Mouse (Mus musculus): ENCODE measurements around the gene Ap3d1. TPM values are rescaled to one million over a fixed set of nuclear protein-coding genes. Genes with fewer than 3 reads are reported as not detected.

The Ap3d1 gene
- polyA plus RNA-seq (2014; fragmentation: Nextera tagmentation; extraction: Ambion mirVana): 74.1 and 77.4 TPM in 2 replicates

- H3K4me3 ChIP-seq (ENCODE audit: low read depth, low read length): peak within 1 kb of the TSS; percentile 100
- WGBS: 2% methylated on average over 25 of the region's 25 CpGs
- no peaks in the 10 kb centered on the region for H3K9me3 ChIP-seq (ENCODE audit: control insufficient read depth, low read length)
- H3K4me2 ChIP-seq (ENCODE audit: low read length): peak within 1 kb of the TSS; percentile 98
- peaks cover 18% of the 10 kb centered on the region for H3K4me1 ChIP-seq (replicated peaks; ENCODE audit: control insufficient read depth, insufficient read depth, low read length)
- DNase-seq (ENCODE audit: low spot score): peak; percentile 97
- H3K27ac ChIP-seq (ENCODE audit: low read depth): peak within 1 kb of the TSS; percentile 82
- peak within 1 kb of the TSS; percentile 94 for H3K9ac ChIP-seq (ENCODE audit: low read length)
- H3K27me3 ChIP-seq (replicated peaks; ENCODE audit: control insufficient read depth, insufficient read depth, low read length): no peaks in the 10 kb centered on the region
- ATAC-seq (replicated peaks; ENCODE audit: low FRiP score, low TSS enrichment, low read depth): peak; percentile 98
- no peaks in the 10 kb centered on the region for H3K36me3 ChIP-seq (ENCODE audit: control insufficient read depth, insufficient read depth, low read length)
These were observed at the start of gene Ap3d1 for GRCm38 (mm10) chr10:80742180-80742978. Ap3d1 (minus strand) TSS chr10:80742264.

GRCm38 (mm10) chr10:80791476-80792174, 49.6 kb upstream of the Ap3d1 start:
- Histone ChIP-seq H3K4me3 (ENCODE audit: low read depth, low read length) (no peak overlapping the region), H3K36me3 (ENCODE audit: control insufficient read depth, insufficient read depth, low read length) (peaks cover 94% of the 10 kb centered on the region), H3K27ac (ENCODE audit: low read depth) (no peak overlapping the region), H3K9me3 (ENCODE audit: control insufficient read depth, low read length) (no peaks in the 10 kb centered on the region), H3K27me3 (replicated peaks; ENCODE audit: control insufficient read depth, insufficient read depth, low read length) (no peaks in the 10 kb centered on the region), H3K9ac (ENCODE audit: low read length) (no peak overlapping the region), H3K4me2 (ENCODE audit: low read length) (no peak overlapping the region), H3K4me1 (replicated peaks; ENCODE audit: control insufficient read depth, insufficient read depth, low read length) (peaks cover under 1% of the 10 kb centered on the region; the same call in 1 of the 2 replicates)
- DNase-seq (ENCODE audit: low spot score) (no peak), ATAC-seq (replicated peaks; ENCODE audit: low FRiP score, low TSS enrichment, low read depth) (no peak)
- WGBS: 79% methylated on average over 33 of the region's 33 CpGs

- WGBS: 89% methylated on average over 19 of the region's 19 CpGs
- no peaks in the 10 kb centered on the region for H3K9me3 ChIP-seq (ENCODE audit: control insufficient read depth, low read length)
- no peak overlapping the region for H3K27ac ChIP-seq (ENCODE audit: low read depth)
- H3K9ac ChIP-seq (ENCODE audit: low read length): no peak overlapping the region
- no peak overlapping the region for H3K4me2 ChIP-seq (ENCODE audit: low read length)
- DNase-seq (ENCODE audit: low spot score) (no peak), ATAC-seq (replicated peaks; ENCODE audit: low FRiP score, low TSS enrichment, low read depth) (no peak)
- H3K27me3 ChIP-seq (replicated peaks; ENCODE audit: control insufficient read depth, insufficient read depth, low read length): no peaks in the 10 kb centered on the region
- peaks cover 94% of the 10 kb centered on the region for H3K36me3 ChIP-seq (ENCODE audit: control insufficient read depth, insufficient read depth, low read length)
- H3K4me1 ChIP-seq (replicated peaks; ENCODE audit: control insufficient read depth, insufficient read depth, low read length): no peaks in the 10 kb centered on the region
- no peak overlapping the region for H3K4me3 ChIP-seq (ENCODE audit: low read depth, low read length)
These were observed 48.8 kb upstream of the Ap3d1 start for GRCm38 (mm10) chr10:80790761-80791404.

GRCm38 (mm10) chr10:80787517-80787916, 45.5 kb upstream of the Ap3d1 start:
- peaks cover 97% of the 10 kb centered on the region for H3K36me3 ChIP-seq (ENCODE audit: control insufficient read depth, insufficient read depth, low read length)
- H3K27me3 ChIP-seq (replicated peaks; ENCODE audit: control insufficient read depth, insufficient read depth, low read length): no peaks in the 10 kb centered on the region
- DNase-seq (ENCODE audit: low spot score) (no peak), ATAC-seq (replicated peaks; ENCODE audit: low FRiP score, low TSS enrichment, low read depth) (no peak)
- no peak overlapping the region for H3K27ac ChIP-seq (ENCODE audit: low read depth)
- no peaks in the 10 kb centered on the region for H3K4me1 ChIP-seq (replicated peaks; ENCODE audit: control insufficient read depth, insufficient read depth, low read length)
- 76% methylated on average over 2 of the region's 2 CpGs for WGBS
- H3K4me2 ChIP-seq (ENCODE audit: low read length): no peak overlapping the region
- no peaks in the 10 kb centered on the region for H3K9me3 ChIP-seq (ENCODE audit: control insufficient read depth, low read length)
- H3K4me3 ChIP-seq (ENCODE audit: low read depth, low read length): no peak overlapping the region
- no peak overlapping the region for H3K9ac ChIP-seq (ENCODE audit: low read length)

- Histone ChIP-seq H3K27ac (ENCODE audit: low read depth) (no peak overlapping the region), H3K36me3 (ENCODE audit: control insufficient read depth, insufficient read depth, low read length) (peaks cover 100% of the 10 kb centered on the region), H3K4me2 (ENCODE audit: low read length) (no peak overlapping the region), H3K4me1 (replicated peaks; ENCODE audit: control insufficient read depth, insufficient read depth, low read length) (no peaks in the 10 kb centered on the region), H3K4me3 (ENCODE audit: low read depth, low read length) (no peak overlapping the region), H3K9ac (ENCODE audit: low read length) (no peak overlapping the region), H3K9me3 (ENCODE audit: control insufficient read depth, low read length) (no peaks in the 10 kb centered on the region), H3K27me3 (replicated peaks; ENCODE audit: control insufficient read depth, insufficient read depth, low read length) (no peaks in the 10 kb centered on the region)
- WGBS: 95% methylated on average over 11 of the region's 11 CpGs
- no peak for DNase-seq (ENCODE audit: low spot score)
- ATAC-seq (replicated peaks; ENCODE audit: low FRiP score, low TSS enrichment, low read depth): no peak
These were observed 43.9 kb upstream of the Ap3d1 start for GRCm38 (mm10) chr10:80785963-80786362.

- H3K9ac ChIP-seq (ENCODE audit: low read length): no peak overlapping the region
- no peak overlapping the region for H3K27ac ChIP-seq (ENCODE audit: low read depth)
- H3K9me3 ChIP-seq (ENCODE audit: control insufficient read depth, low read length): no peaks in the 10 kb centered on the region
- ATAC-seq (replicated peaks; ENCODE audit: low FRiP score, low TSS enrichment, low read depth) (no peak), DNase-seq (ENCODE audit: low spot score) (no peak)
- H3K27me3 ChIP-seq (replicated peaks; ENCODE audit: control insufficient read depth, insufficient read depth, low read length): no peaks in the 10 kb centered on the region
- peaks cover 100% of the 10 kb centered on the region for H3K36me3 ChIP-seq (ENCODE audit: control insufficient read depth, insufficient read depth, low read length)
- no peak overlapping the region for H3K4me2 ChIP-seq (ENCODE audit: low read length)
- no peak overlapping the region for H3K4me3 ChIP-seq (ENCODE audit: low read depth, low read length)
- no peaks in the 10 kb centered on the region for H3K4me1 ChIP-seq (replicated peaks; ENCODE audit: control insufficient read depth, insufficient read depth, low read length)
- WGBS: 89% methylated on average over 12 of the region's 12 CpGs
These were observed 42.8 kb upstream of the Ap3d1 start for GRCm38 (mm10) chr10:80784871-80785270.

- Histone ChIP-seq H3K27me3 (replicated peaks; ENCODE audit: control insufficient read depth, insufficient read depth, low read length) (no peaks in the 10 kb centered on the region), H3K4me1 (replicated peaks; ENCODE audit: control insufficient read depth, insufficient read depth, low read length) (no peaks in the 10 kb centered on the region), H3K4me2 (ENCODE audit: low read length) (no peak overlapping the region), H3K9ac (ENCODE audit: low read length) (no peak overlapping the region), H3K36me3 (ENCODE audit: control insufficient read depth, insufficient read depth, low read length) (peaks cover 99% of the 10 kb centered on the region), H3K9me3 (ENCODE audit: control insufficient read depth, low read length) (no peaks in the 10 kb centered on the region), H3K4me3 (ENCODE audit: low read depth, low read length) (no peak overlapping the region), H3K27ac (ENCODE audit: low read depth) (no peak overlapping the region)
- ATAC-seq (replicated peaks; ENCODE audit: low FRiP score, low TSS enrichment, low read depth) (no peak), DNase-seq (ENCODE audit: low spot score) (no peak)
- 100% methylated on average over 2 of the region's 2 CpGs for WGBS
These were observed 42.2 kb upstream of the Ap3d1 start for GRCm38 (mm10) chr10:80784302-80784701.

GRCm38 (mm10) chr10:80779565-80779964, 37.5 kb upstream of the Ap3d1 start:
- no peak overlapping the region for H3K4me2 ChIP-seq (ENCODE audit: low read length)
- DNase-seq (ENCODE audit: low spot score) (no peak), ATAC-seq (replicated peaks; ENCODE audit: low FRiP score, low TSS enrichment, low read depth) (no peak)
- no peak overlapping the region for H3K4me3 ChIP-seq (ENCODE audit: low read depth, low read length)
- peaks cover 99% of the 10 kb centered on the region for H3K36me3 ChIP-seq (ENCODE audit: control insufficient read depth, insufficient read depth, low read length)
- no peak overlapping the region for H3K27ac ChIP-seq (ENCODE audit: low read depth)
- no peak overlapping the region for H3K9ac ChIP-seq (ENCODE audit: low read length)
- H3K9me3 ChIP-seq (ENCODE audit: control insufficient read depth, low read length): no peaks in the 10 kb centered on the region
- no peaks in the 10 kb centered on the region for H3K27me3 ChIP-seq (replicated peaks; ENCODE audit: control insufficient read depth, insufficient read depth, low read length)
- no peaks in the 10 kb centered on the region for H3K4me1 ChIP-seq (replicated peaks; ENCODE audit: control insufficient read depth, insufficient read depth, low read length)
